Mouse (Mus musculus) MEL (cell line): ENCODE results near the gene Mavs. TPM values are rescaled to one million over a fixed set of nuclear protein-coding genes. Genes with fewer than 3 reads are reported as not detected.

Source experiments
- DNase-seq: peaks from one replicate; pipeline ENCODE4 v3.0.0; 2011; ENCODE audit warnings: low read depth, low spot score
- H3K27ac ChIP-seq: 2 replicates; pipeline ENCODE4 v1.5.1; 2012; ENCODE audit warnings: low read depth, mild to moderate bottlenecking, control low read depth, low read length, moderate library complexity; ENCODE audit not compliant: control insufficient read depth
- H3K27me3 ChIP-seq, 2 experiments: fragments of 150-350 bp in 1 of 2; sonication (generic) in 1 of 2; 2 replicates each; pipeline ENCODE4 v1.6.1; 2012; ENCODE audit warnings: low read length in 2 of 2, mild to moderate bottlenecking in 2 of 2, improper control_type of control experiment in 1 of 2, moderate library complexity in 1 of 2; ENCODE audit not compliant: insufficient read depth in 2 of 2, control insufficient read depth in 1 of 2
- H3K36me3 ChIP-seq, 2 experiments: 2 replicates each; pipeline ENCODE4 v1.6.1; 2012 to 2014; ENCODE audit warnings: low read length in 2 of 2, improper control_type of control experiment in 1 of 2, inconsistent platforms in 1 of 2, mild to moderate bottlenecking in 1 of 2; ENCODE audit not compliant: insufficient read depth in 2 of 2, control insufficient read depth in 1 of 2
- H3K4me1 ChIP-seq, 2 experiments: fragments of 150-350 bp in 1 of 2; sonication (generic) in 1 of 2; 2 replicates each; pipeline ENCODE4 v1.6.1; 2012; ENCODE audit warnings: low read length in 2 of 2, improper control_type of control experiment in 1 of 2, mild to moderate bottlenecking in 1 of 2; ENCODE audit not compliant: insufficient read depth in 2 of 2, control insufficient read depth in 1 of 2
- H3K4me3 ChIP-seq, 2 experiments: fragments of 150-350 bp in 1 of 2; sonication (generic) in 1 of 2; 2 replicates each; pipeline ENCODE4 v1.5.1; 2012; ENCODE audit warnings: low read depth in 2 of 2, low read length in 2 of 2, mild to moderate bottlenecking in 2 of 2, moderate library complexity in 2 of 2, control low read depth in 1 of 2, improper control_type of control experiment in 1 of 2; ENCODE audit not compliant: control insufficient read depth in 1 of 2, insufficient read depth in 1 of 2
- H3K79me2 ChIP-seq: 2 replicates; pipeline ENCODE4 v1.6.1; 2012; ENCODE audit warnings: mild to moderate bottlenecking, low read length, moderate library complexity; ENCODE audit not compliant: control insufficient read depth, poor library complexity, insufficient read depth
- H3K9ac ChIP-seq: 2 replicates; pipeline ENCODE4 v1.6.1; 2012; ENCODE audit warnings: low read depth, mild to moderate bottlenecking, control low read depth, low read length, moderate library complexity; ENCODE audit not compliant: control insufficient read depth, poor library complexity, severe bottlenecking
- H3K9me3 ChIP-seq: fragments of 150-350 bp; sonication (generic); replicated peaks from 2 replicates; pipeline ENCODE4 v1.6.1; 2012; ENCODE audit warnings: mild to moderate bottlenecking, low read length, improper control_type of control experiment, moderate library complexity; ENCODE audit not compliant: insufficient read depth
- BHLHE40 ChIP-seq: IDR thresholded peaks from 2 replicates; pipeline ENCODE4 v1.6.1; 2012; ENCODE audit warnings: low read depth, mild to moderate bottlenecking, inconsistent platforms, low read length, improper control_type of control experiment, borderline replicate concordance
- CTCF ChIP-seq, 3 experiments: IDR thresholded peaks in 2 of 3; conservative IDR thresholded peaks in 1 of 3; 2 replicates each; pipeline ENCODE4 v1.5.1; 2011 to 2012; ENCODE audit warnings: low read length in 3 of 3, low read depth in 2 of 3, mild to moderate bottlenecking in 2 of 3, improper control_type of control experiment in 1 of 3, inconsistent platforms in 1 of 3, mixed read lengths in 1 of 3, moderate library complexity in 1 of 3; ENCODE audit not compliant: control insufficient read depth in 1 of 3, insufficient read depth in 1 of 3, poor library complexity in 1 of 3, severe bottlenecking in 1 of 3
- EP300 ChIP-seq, 2 experiments: IDR thresholded peaks; 2 replicates each; pipeline ENCODE4 v1.6.1; 2011; ENCODE audit warnings: improper control_type of control experiment in 2 of 2, low read length in 2 of 2, low read depth in 1 of 2, mild to moderate bottlenecking in 1 of 2
- ETS1 ChIP-seq: IDR thresholded peaks from 2 replicates; pipeline ENCODE4 v1.6.1; 2012; ENCODE audit warnings: low read depth, mild to moderate bottlenecking, inconsistent platforms, low read length, improper control_type of control experiment, moderate library complexity
- GABPA ChIP-seq: IDR thresholded peaks from 2 replicates; pipeline ENCODE4 v1.6.1; 2012; ENCODE audit warnings: low read depth, mild to moderate bottlenecking, inconsistent platforms, low read length, improper control_type of control experiment, moderate library complexity
- GATA1 ChIP-seq: IDR thresholded peaks from 2 replicates; pipeline ENCODE4 v1.6.1; 2011; ENCODE audit warnings: low read depth, low read length, improper control_type of control experiment
- MAX ChIP-seq: IDR thresholded peaks from 2 replicates; pipeline ENCODE4 v1.6.1; 2011; ENCODE audit warnings: low read length, improper control_type of control experiment
- MEF2A ChIP-seq: IDR thresholded peaks from 2 replicates; pipeline ENCODE4 v1.6.1; 2014; ENCODE audit warnings: low read depth, mild to moderate bottlenecking, inconsistent platforms, low read length, improper control_type of control experiment; ENCODE audit not compliant: poor library complexity, insufficient replicate concordance, severe bottlenecking; ENCODE audit errors: extremely low read depth
- MXI1 ChIP-seq: IDR thresholded peaks from 2 replicates; pipeline ENCODE4 v1.6.1; 2011; ENCODE audit warnings: mild to moderate bottlenecking, low read depth, low read length, improper control_type of control experiment
- MYC ChIP-seq: IDR thresholded peaks from 2 replicates; pipeline ENCODE4 v1.6.1; 2011; ENCODE audit warnings: low read depth, mild to moderate bottlenecking, low read length, improper control_type of control experiment, moderate library complexity
- NELFE ChIP-seq: IDR thresholded peaks from 2 replicates; pipeline ENCODE4 v1.6.1; 2011; ENCODE audit warnings: low read depth, low read length, improper control_type of control experiment
- RAD21 ChIP-seq: IDR thresholded peaks from 2 replicates; pipeline ENCODE4 v1.6.1; 2011; ENCODE audit warnings: mild to moderate bottlenecking, low read depth, low read length, improper control_type of control experiment
- RCOR1 ChIP-seq: IDR thresholded peaks from 2 replicates; pipeline ENCODE4 v1.6.1; 2012; ENCODE audit warnings: low read depth, mild to moderate bottlenecking, inconsistent platforms, low read length, improper control_type of control experiment
- SIN3A ChIP-seq: IDR thresholded peaks from 2 replicates; pipeline ENCODE4 v1.6.1; 2012; ENCODE audit warnings: low read length, improper control_type of control experiment, inconsistent platforms
- SMC3 ChIP-seq: IDR thresholded peaks from 2 replicates; pipeline ENCODE4 v1.6.1; 2011; ENCODE audit warnings: low read depth, low read length, improper control_type of control experiment
- TCF12 ChIP-seq: IDR thresholded peaks from 2 replicates; pipeline ENCODE4 v1.6.1; 2014; ENCODE audit warnings: low read depth, mild to moderate bottlenecking, inconsistent platforms, low read length, improper control_type of control experiment, moderate library complexity
- ZNF384 ChIP-seq: IDR thresholded peaks from 2 replicates; pipeline ENCODE4 v1.6.1; 2012; ENCODE audit warnings: low read depth, mild to moderate bottlenecking, inconsistent platforms, low read length, improper control_type of control experiment
- polyA plus RNA-seq, 2 experiments: library from polyadenylated mRNA; stranded (reverse) in 1 of 2; unstranded in 1 of 2; fragments of >175 nt in 1 of 2; fragments of >200 nt in 1 of 2; gene quantifications; 2 replicates each; pipeline versions ENCODE4 v1.2.1 to v1.2.4; 2012; ENCODE audit warnings: low replicate concordance in 2 of 2, low read depth in 1 of 2; ENCODE audit not compliant: insufficient read length in 2 of 2, insufficient read depth in 1 of 2, missing spikeins in 1 of 2
- total RNA-seq: library from RNA; depleted of rRNA; stranded (reverse); fragments of 300-350 nt; gene quantifications from 2 replicates; pipeline ENCODE4 v1.2.3, GENCODE M21; 2012

The Mavs gene
- total and polyA plus RNA-seq, 3 experiments: 21.3 to 32.1 TPM; not detected in 1

DNA sequence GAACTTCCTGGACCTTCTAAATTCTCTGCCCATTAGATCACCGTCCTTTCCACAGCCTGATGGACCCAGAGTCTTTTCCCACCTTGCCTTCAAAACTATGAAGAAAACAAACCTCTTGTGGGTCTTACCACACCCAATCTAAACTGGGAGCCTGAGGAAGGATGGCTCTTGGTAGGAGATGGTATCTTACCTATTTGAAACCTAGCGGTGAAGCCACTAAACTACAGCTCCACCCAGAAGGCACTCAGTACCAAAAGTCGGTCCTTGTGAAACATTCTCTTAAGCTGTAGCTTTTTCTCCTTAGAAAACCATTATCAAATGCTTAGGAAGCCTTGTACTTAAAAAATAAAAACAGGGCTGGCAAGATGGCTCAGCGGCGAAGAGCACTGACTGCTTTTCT lies 45.6 kb upstream of the Mavs start:
- Histone ChIP-seq H3K36me3 (peaks cover 1 to 31% of the 10 kb centered on the region in 2 experiments; a peak in 2 of 4 replicates), H3K79me2 (no peaks in the 10 kb centered on the region; the same call in none of the 2 replicates), H3K27me3 (no peaks in the 10 kb centered on the region), H3K4me3 (no peak overlapping the region), H3K9me3 (no peaks in the 10 kb centered on the region), H3K9ac (no peak overlapping the region), H3K4me1 (peaks cover 15 to 33% of the 10 kb centered on the region in 2 experiments), H3K27ac (no peak overlapping the region)
- peak; percentile 51 for DNase-seq
- TF ChIP-seq NELFE (no peak), RCOR1 (no peak), SMC3 (no peak), BHLHE40 (no peak), MYC (no peak), ETS1 (no peak), RAD21 (no peak), GABPA (no peak), EP300 (IDR thresholded peaks at IDR 0.05; ENCODE audit: low read depth in 1 of 2, low read length in 2 of 2) (no peak), CTCF (IDR thresholded peaks at IDR 0.05 in 2 of 3, conservative IDR thresholded peaks at IDR 0.05 in 1 of 3; ENCODE audit: control insufficient read depth in 1 of 3, insufficient read depth in 1 of 3, low read depth in 2 of 3, low read length in 3 of 3, poor library complexity in 1 of 3, severe bottlenecking in 1 of 3) (peak in 1 of 3 experiments; percentile 31; a peak in 3 of 6 replicates), GATA1 (peak; percentile 48; the same call in 1 of the 2 replicates), SIN3A (0 out of 2 replicates have a peak, but pooled peaks have one; percentile 16)

GRCm38 (mm10) chr2:131189521-131190309 lies 44.1 kb upstream of the Mavs start:
- H3K27me3 ChIP-seq: no peaks in the 10 kb centered on the region
- H3K79me2 ChIP-seq: no peaks in the 10 kb centered on the region; the same call in none of the 2 replicates
- no peak overlapping the region for H3K4me3 ChIP-seq
- DNase-seq: peak; percentile 58
- peak overlapping the region; percentile 61 for H3K27ac ChIP-seq
- H3K9me3 ChIP-seq: no peaks in the 10 kb centered on the region
- no peak overlapping the region for H3K9ac ChIP-seq
- peaks cover 1 to 31% of the 10 kb centered on the region in 2 experiments; a peak in 2 of 4 replicates for H3K36me3 ChIP-seq
- TF ChIP-seq MXI1: no peak
- TF ChIP-seq MEF2A: no peak
- TF ChIP-seq GATA1: peak; percentile 49
- no peak for TF ChIP-seq MAX
- TF ChIP-seq EP300 (IDR thresholded peaks at IDR 0.05; ENCODE audit: low read depth in 1 of 2, low read length in 2 of 2): peak; percentile 44 to 60; a peak in 3 of 4 replicates
- TF ChIP-seq ZNF384: peak; percentile 76
- TF ChIP-seq TCF12: peak; percentile 77
- H3K4me1 ChIP-seq: peaks cover 15 to 33% of the 10 kb centered on the region in 2 experiments
